Mouse (Mus musculus): Measurements from ENCODE around the gene Agmo.
A peak's percentile ranks its signal among the peaks of the same experiment; 100 is the strongest.

The Agmo gene

GRCm38 (mm10) chr12:37241566-37242021 is at the start of gene Agmo:
Gene Agmo, plus strand, starts transcription at chr12:37241641.
- peak; percentile 38 for DNase-seq (ENCODE audit: low spot score)

- DNase-seq (ENCODE audit: low spot score): no peak
Measured at GRCm38 (mm10) chr12:37231119-37231518, 10.3 kb upstream of the Agmo start.

GRCm38 (mm10) chr12:37240975-37241565 is 371 bp upstream of the Agmo start:
- no peak for DNase-seq (ENCODE audit: low spot score)

- no peak for DNase-seq (ENCODE audit: low spot score)
Measured at GRCm38 (mm10) chr12:37242484-37242883, 1.0 kb downstream of the Agmo start.

- DNase-seq (ENCODE audit: low spot score): no peak
Measured at GRCm38 (mm10) chr12:37244876-37245275, 3.4 kb downstream of the Agmo start.

GRCm38 (mm10) chr12:37251688-37252087 is 10.2 kb downstream of the Agmo start:
- no peak for DNase-seq (ENCODE audit: low spot score)

GRCm38 (mm10) chr12:37257099-37257498 is 15.7 kb downstream of the Agmo start:
- DNase-seq (ENCODE audit: low spot score): no peak

GRCm38 (mm10) chr12:37259771-37260528 is 18.5 kb downstream of the Agmo start:
- no peak for DNase-seq (ENCODE audit: low spot score)

- DNase-seq (ENCODE audit: low spot score): no peak
Measured at GRCm38 (mm10) chr12:37263685-37264084, 22.2 kb downstream of the Agmo start.

GRCm38 (mm10) chr12:37268636-37269152 is 27.3 kb downstream of the Agmo start:
- DNase-seq (ENCODE audit: low spot score): no peak

- no peak for DNase-seq (ENCODE audit: low spot score)
Measured at GRCm38 (mm10) chr12:37272660-37273059, 31.2 kb downstream of the Agmo start.

- no peak for DNase-seq (ENCODE audit: low spot score)
Measured at GRCm38 (mm10) chr12:37273964-37274657, 32.7 kb downstream of the Agmo start.

GRCm38 (mm10) chr12:37274658-37275019 is 33.2 kb downstream of the Agmo start:
- no peak for DNase-seq (ENCODE audit: low spot score)

- DNase-seq (ENCODE audit: low spot score): no peak
Measured at GRCm38 (mm10) chr12:37306956-37307466, 65.6 kb downstream of the Agmo start.

- DNase-seq (ENCODE audit: low spot score): no peak
Measured at GRCm38 (mm10) chr12:37310786-37311185, 69.3 kb downstream of the Agmo start.

GRCm38 (mm10) chr12:37322860-37323259 is 81.4 kb downstream of the Agmo start:
- no peak for DNase-seq (ENCODE audit: low spot score)

- DNase-seq (ENCODE audit: low spot score): no peak
Measured at GRCm38 (mm10) chr12:37334987-37335386, 93.5 kb downstream of the Agmo start.

- no peak for DNase-seq (ENCODE audit: low spot score)
Measured at GRCm38 (mm10) chr12:37344225-37344624, 102.8 kb downstream of the Agmo start.

- DNase-seq (ENCODE audit: low spot score): no peak
Measured at GRCm38 (mm10) chr12:37345696-37346095, 104.3 kb downstream of the Agmo start.

GRCm38 (mm10) chr12:37392316-37392715 is 150.9 kb downstream of the Agmo start:
- DNase-seq (ENCODE audit: low spot score): no peak

- no peak for DNase-seq (ENCODE audit: low spot score)
Measured at GRCm38 (mm10) chr12:37402541-37402940, 161.1 kb downstream of the Agmo start.

- no peak for DNase-seq (ENCODE audit: low spot score)
Measured at GRCm38 (mm10) chr12:37426350-37426749, 184.9 kb downstream of the Agmo start.

GRCm38 (mm10) chr12:37426750-37427149 is 185.3 kb downstream of the Agmo start:
- no peak for DNase-seq (ENCODE audit: low spot score)
